Comparison of ENCODE assay signal across 25 mouse cellular contexts in the genomic region with DNA sequence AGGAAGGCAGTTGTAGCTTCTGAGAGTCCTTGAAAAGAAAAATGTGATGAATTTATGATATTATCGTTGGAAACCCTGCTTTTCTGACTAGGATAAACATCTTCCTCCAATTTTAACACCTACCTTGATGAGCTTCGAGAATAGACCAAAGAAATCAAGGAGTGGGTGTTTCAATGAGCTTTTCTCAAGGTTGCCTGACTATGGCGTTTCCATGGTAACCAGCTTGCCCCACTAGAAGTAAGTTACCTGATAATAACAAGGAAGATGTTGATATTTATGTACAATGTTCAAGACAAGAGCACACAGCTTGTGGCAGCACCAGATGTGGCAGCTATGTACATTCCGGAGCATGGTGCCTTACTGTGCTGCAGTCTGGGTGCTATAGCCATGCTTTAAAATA. TPM values are rescaled to one million over a fixed set of nuclear protein-coding genes. Genes with fewer than 3 reads are reported as not detected.
A peak's percentile ranks its signal among the peaks of the same experiment; 100 is the strongest.
DNase-seq lines count a peak whose midpoint lies in the region; ATAC-seq and TF ChIP-seq lines count a peak whose summit lies in the region.
"Had no signal": no experiment of that assay in that cellular context is flagged by ENCODE, and none has a peak within 500 bp of the region (broad histone marks: within the 10 kb centered on the region; RNA-seq: fewer than 3 reads in every experiment).

No protein-coding gene starts in this region.

- peak; percentile 47 for DNase-seq in hindbrain, postnatal 0 days (ENCODE audit: low spot score)
- no peak for DNase-seq in hindbrain, embryonic 11.5 days (ENCODE audit: low spot score)
- DNase-seq in midbrain, postnatal 0 days (ENCODE audit: low spot score), result peak; percentile 52
- DNase-seq in brain, embryonic 14.5 days (ENCODE audit: low read depth), result peak; percentile 66
- no peak for DNase-seq in cerebellum, postnatal 36 days
- DNase-seq: adrenal gland, adult 2 months; adrenal gland, postnatal 25 days; cerebellum, adult 18-20 months; cerebellum, adult 9-11 months; gastrocnemius, postnatal 36 days; heart, adult 11 months; heart, postnatal 36 days had no signal

- H3K27me3 ChIP-seq in hindbrain, postnatal 0 days (ENCODE audit: insufficient read depth, low read length), result no peaks in the 10 kb centered on the region
- no peaks in the 10 kb centered on the region for H3K27me3 ChIP-seq in hindbrain, embryonic 11.5 days (ENCODE audit: control insufficient read depth, insufficient read depth, low read length)
- no peaks in the 10 kb centered on the region for H3K27me3 ChIP-seq in midbrain, postnatal 0 days (ENCODE audit: insufficient read depth, low read length)
- no peaks in the 10 kb centered on the region for H3K27me3 ChIP-seq in midbrain, embryonic 13.5 days
- H3K27me3 ChIP-seq: CH12.LX; embryonic facial prominence, embryonic 15.5 days; heart, embryonic 13.5 days; hindbrain, embryonic 12.5 days had no signal

- no peak overlapping the region for H3K9ac ChIP-seq in hindbrain, postnatal 0 days (replicated peaks; ENCODE audit: low read length)
- no peak overlapping the region for H3K9ac ChIP-seq in hindbrain, embryonic 11.5 days (ENCODE audit: low read depth, low read length)
- no peak overlapping the region for H3K9ac ChIP-seq in midbrain, postnatal 0 days (replicated peaks; ENCODE audit: low read length, poor library complexity, severe bottlenecking)
- H3K9ac ChIP-seq in midbrain, embryonic 13.5 days (replicated peaks), result no peak overlapping the region
- H3K9ac ChIP-seq: embryonic facial prominence, embryonic 15.5 days; heart, embryonic 13.5 days; hindbrain, embryonic 12.5 days had no signal

- no peak overlapping the region for H3K4me2 ChIP-seq in hindbrain, postnatal 0 days (ENCODE audit: low read depth, low read length)
- H3K4me2 ChIP-seq in hindbrain, embryonic 11.5 days (replicated peaks; ENCODE audit: low read depth, low read length), result no peak overlapping the region
- H3K4me2 ChIP-seq in midbrain, postnatal 0 days (ENCODE audit: low read depth, low read length, poor library complexity, severe bottlenecking), result no peak overlapping the region
- H3K4me2 ChIP-seq in midbrain, embryonic 13.5 days (replicated peaks), result no peak overlapping the region
- H3K4me2 ChIP-seq: embryonic facial prominence, embryonic 15.5 days; heart, embryonic 13.5 days; hindbrain, embryonic 12.5 days had no signal

- no peak overlapping the region for H3K4me3 ChIP-seq in hindbrain, postnatal 0 days (ENCODE audit: low read length)
- H3K4me3 ChIP-seq in hindbrain, embryonic 11.5 days (ENCODE audit: low read depth, low read length), result no peak overlapping the region
- H3K4me3 ChIP-seq in midbrain, postnatal 0 days (ENCODE audit: low read depth, low read length), result no peak overlapping the region
- no peak overlapping the region for H3K4me3 ChIP-seq in midbrain, embryonic 13.5 days (replicated peaks)
- H3K4me3 ChIP-seq: embryonic facial prominence, embryonic 15.5 days; erythroblast, embryonic 14.5 days; heart, embryonic 13.5 days; hindbrain, embryonic 12.5 days had no signal

- no peak overlapping the region for H3K27ac ChIP-seq in hindbrain, postnatal 0 days
- H3K27ac ChIP-seq in hindbrain, embryonic 11.5 days (ENCODE audit: low read depth, low read length), result no peak overlapping the region
- no peak overlapping the region for H3K27ac ChIP-seq in midbrain, postnatal 0 days (ENCODE audit: low read depth, low read length)
- H3K27ac ChIP-seq in midbrain, embryonic 13.5 days, result no peak overlapping the region
- H3K27ac ChIP-seq: embryonic facial prominence, embryonic 15.5 days; heart, embryonic 13.5 days; hindbrain, embryonic 12.5 days had no signal

- no peaks in the 10 kb centered on the region for H3K36me3 ChIP-seq in hindbrain, postnatal 0 days (ENCODE audit: insufficient read depth, low read length)
- no peaks in the 10 kb centered on the region for H3K36me3 ChIP-seq in hindbrain, embryonic 11.5 days (ENCODE audit: control insufficient read depth, insufficient read depth, low read length)
- no peaks in the 10 kb centered on the region for H3K36me3 ChIP-seq in midbrain, postnatal 0 days (ENCODE audit: insufficient read depth, low read length)
- H3K36me3 ChIP-seq in midbrain, embryonic 13.5 days, result no peaks in the 10 kb centered on the region
- H3K36me3 ChIP-seq: embryonic facial prominence, embryonic 15.5 days; heart, embryonic 13.5 days; hindbrain, embryonic 12.5 days had no signal

- ATAC-seq in hindbrain, postnatal 0 days, result no peak
- ATAC-seq in hindbrain, embryonic 11.5 days (ENCODE audit: low FRiP score), result no peak
- ATAC-seq in midbrain, postnatal 0 days (ENCODE audit: low FRiP score), result no peak
- ATAC-seq in midbrain, embryonic 13.5 days, result no peak
- ATAC-seq: hindbrain, embryonic 16.5 days; Patski had no signal

- WGBS in hindbrain, postnatal 0 days, result 67% methylated on average over 4 of the region's 4 CpGs
- 80% methylated on average over 4 of the region's 4 CpGs for WGBS in hindbrain, embryonic 11.5 days
- 58% methylated on average over 4 of the region's 4 CpGs for WGBS in midbrain, postnatal 0 days
- WGBS in midbrain, embryonic 13.5 days, result 76% methylated on average over 4 of the region's 4 CpGs

- no peaks in the 10 kb centered on the region for H3K4me1 ChIP-seq in hindbrain, postnatal 0 days (ENCODE audit: insufficient read depth, low read length)
- H3K4me1 ChIP-seq in hindbrain, embryonic 11.5 days (replicated peaks; ENCODE audit: control insufficient read depth, insufficient read depth, low read length), result no peaks in the 10 kb centered on the region
- no peaks in the 10 kb centered on the region for H3K4me1 ChIP-seq in midbrain, postnatal 0 days (ENCODE audit: insufficient read depth, low read length)
- H3K4me1 ChIP-seq in midbrain, embryonic 13.5 days (replicated peaks), result no peaks in the 10 kb centered on the region
- H3K4me1 ChIP-seq: embryonic facial prominence, embryonic 15.5 days; heart, embryonic 13.5 days; hindbrain, embryonic 12.5 days had no signal

- H3K9me3 ChIP-seq in hindbrain, postnatal 0 days (ENCODE audit: low read length), result no peaks in the 10 kb centered on the region
- no peaks in the 10 kb centered on the region for H3K9me3 ChIP-seq in hindbrain, embryonic 11.5 days (ENCODE audit: control insufficient read depth, low read length)
- H3K9me3 ChIP-seq in midbrain, postnatal 0 days (ENCODE audit: low read length), result no peaks in the 10 kb centered on the region
- no peaks in the 10 kb centered on the region for H3K9me3 ChIP-seq in midbrain, embryonic 13.5 days
- H3K9me3 ChIP-seq: embryonic facial prominence, embryonic 15.5 days; heart, embryonic 13.5 days; hindbrain, embryonic 12.5 days had no signal

- no peak for TF ChIP-seq CTCF in hindbrain, postnatal 0 days (IDR thresholded peaks at IDR 0.05; ENCODE audit: low read depth)
- TF ChIP-seq CTCF in midbrain, postnatal 0 days (IDR thresholded peaks at IDR 0.05), result no peak
- TF ChIP-seq CTCF in brain, embryonic 14.5 days (IDR thresholded peaks at IDR 0.05; ENCODE audit: borderline replicate concordance, extremely low read depth, insufficient read depth, insufficient read length), result no peak

- no peak for TF ChIP-seq POLR2A in brain, embryonic 14.5 days (IDR thresholded peaks at IDR 0.05; ENCODE audit: borderline replicate concordance, extremely low read depth, insufficient read depth, insufficient read length, poor library complexity, severe bottlenecking)

RNA-seq across cellular contexts. Expression of a gene that starts 14.7 kb away (rescaled TPM):
- total RNA-seq in hindbrain, postnatal 0 days (2014; rRNA removed), result 0.07 TPM in 1 of 2 replicates, not detected in the other
- polyA plus RNA-seq in hindbrain, postnatal 0 days (2015; fragmentation: Nextera tagmentation; extraction: Ambion mirVana), result not detected in 2 replicates
- polyA plus RNA-seq in hindbrain, embryonic 11.5 days (2014; fragmentation: Nextera tagmentation; extraction: Ambion mirVana), result 0.10 TPM in 1 of 2 replicates, not detected in the other
- 1.2 TPM in 1 of 2 replicates, not detected in the other for total RNA-seq in midbrain, postnatal 0 days (2014; rRNA removed)
- 0.10 and 0.12 TPM in 2 replicates for polyA plus RNA-seq in midbrain, postnatal 0 days (2015; fragmentation: Nextera tagmentation; extraction: Ambion mirVana)
- polyA plus RNA-seq in midbrain, embryonic 13.5 days (2015; fragmentation: Nextera tagmentation; extraction: Ambion mirVana), result 0.09 and 0.13 TPM in 2 replicates
- 0.18 and 0.37 TPM in 2 replicates for polyA plus RNA-seq in brain, embryonic 14.5 days (2012; rRNA removed)
- total RNA-seq: adrenal gland, adult 2 months; adrenal gland, postnatal 25 days; CH12.LX; gastrocnemius, adult 8-10 months; gastrocnemius, postnatal 36 days; heart, postnatal 36 days had no signal
- polyA plus RNA-seq: adrenal gland, adult 2 months; embryonic facial prominence, embryonic 11.5 days; embryonic facial prominence, embryonic 15.5 days; erythroblast, embryonic 14.5 days; forebrain, embryonic 11.5 days; heart, embryonic 13.5 days; heart, postnatal 0 days; hindbrain, embryonic 12.5 days; intestine, embryonic 14.5 days; Patski had no signal

RNA-seq across cellular contexts. Expression of a gene that starts 21.7 kb away (rescaled TPM):
- not detected in 2 replicates for total RNA-seq in hindbrain, postnatal 0 days (2014; rRNA removed)
- 0.08 TPM in 1 of 2 replicates, not detected in the other for polyA plus RNA-seq in hindbrain, postnatal 0 days (2015; fragmentation: Nextera tagmentation; extraction: Ambion mirVana)
- polyA plus RNA-seq in hindbrain, embryonic 11.5 days (2014; fragmentation: Nextera tagmentation; extraction: Ambion mirVana), result not detected in 2 replicates
- not detected in 2 replicates for total RNA-seq in midbrain, postnatal 0 days (2014; rRNA removed)
- 0.06 and 0.09 TPM in 2 replicates for polyA plus RNA-seq in midbrain, postnatal 0 days (2015; fragmentation: Nextera tagmentation; extraction: Ambion mirVana)
- polyA plus RNA-seq in midbrain, embryonic 13.5 days (2015; fragmentation: Nextera tagmentation; extraction: Ambion mirVana), result not detected in 2 replicates
- polyA plus RNA-seq in brain, embryonic 14.5 days (2012; rRNA removed), result not detected in 2 replicates
- total RNA-seq: adrenal gland, adult 2 months; adrenal gland, postnatal 25 days; CH12.LX; gastrocnemius, adult 8-10 months; gastrocnemius, postnatal 36 days; heart, postnatal 36 days had no signal
- polyA plus RNA-seq: adrenal gland, adult 2 months; embryonic facial prominence, embryonic 11.5 days; embryonic facial prominence, embryonic 15.5 days; erythroblast, embryonic 14.5 days; forebrain, embryonic 11.5 days; heart, embryonic 13.5 days; heart, postnatal 0 days; hindbrain, embryonic 12.5 days; hindbrain, embryonic 16.5 days; intestine, embryonic 14.5 days; Patski had no signal

Comparison
In these comparisons a context has a peak if more than half of its experiments do, and no peak if none do; other contexts are left out.
1. DNase-seq: peak in hindbrain, postnatal 0 days (single experiment), midbrain, postnatal 0 days (single experiment) and brain, embryonic 14.5 days (single experiment); none in hindbrain, embryonic 11.5 days (single experiment) and cerebellum, postnatal 36 days (0 of 2).